Mouse (Mus musculus) yolk sac, embryonic 10.5 days (tissue): ENCODE data around the gene Arhgef3.
A peak's percentile ranks its signal among the peaks of the same experiment; 100 is the strongest.

Source experiments
- DNase-seq: peaks from one replicate; pipeline ENCODE4 v3.0.0-alpha.2; 2017; ENCODE audit warnings: low spot score

Gene Arhgef3

GRCm38 (mm10) chr14:27166751-27167150 is 52.1 kb downstream of the Arhgef3 start:
- no peak for DNase-seq

- no peak for DNase-seq
These were observed 52.5 kb downstream of the Arhgef3 start for GRCm38 (mm10) chr14:27167177-27167576.

- DNase-seq = no peak
These were observed 53.7 kb downstream of the Arhgef3 start for GRCm38 (mm10) chr14:27168387-27168786.

- DNase-seq = no peak
These were observed 54.6 kb downstream of the Arhgef3 start for GRCm38 (mm10) chr14:27169287-27169686.

GRCm38 (mm10) chr14:27170421-27170820 is 55.7 kb downstream of the Arhgef3 start:
- no peak for DNase-seq

GRCm38 (mm10) chr14:27171175-27171830 is 56.6 kb downstream of the Arhgef3 start:
- DNase-seq = no peak

- DNase-seq = no peak
These were observed 58.6 kb downstream of the Arhgef3 start for GRCm38 (mm10) chr14:27173178-27173803.

GRCm38 (mm10) chr14:27174188-27174786 is 59.6 kb downstream of the Arhgef3 start:
- no peak for DNase-seq

GRCm38 (mm10) chr14:27174831-27175301 is 60.2 kb downstream of the Arhgef3 start:
- no peak for DNase-seq

- DNase-seq = no peak
These were observed 60.6 kb downstream of the Arhgef3 start for GRCm38 (mm10) chr14:27175343-27175742.

- no peak for DNase-seq
These were observed 63.3 kb downstream of the Arhgef3 start for GRCm38 (mm10) chr14:27177800-27178559.

- no peak for DNase-seq
These were observed 63.8 kb downstream of the Arhgef3 start for GRCm38 (mm10) chr14:27178560-27178920.

- no peak for DNase-seq
These were observed 65.1 kb downstream of the Arhgef3 start for GRCm38 (mm10) chr14:27179771-27180170.

- peak; percentile 73 for DNase-seq
These were observed 67.4 kb downstream of the Arhgef3 start for GRCm38 (mm10) chr14:27182059-27182458.

- peak; percentile 25 for DNase-seq
These were observed 68.1 kb downstream of the Arhgef3 start for GRCm38 (mm10) chr14:27182646-27183438.

GRCm38 (mm10) chr14:27183501-27184230 is 69.0 kb downstream of the Arhgef3 start:
- DNase-seq = peak; percentile 64

GRCm38 (mm10) chr14:27185902-27186301 is 71.2 kb downstream of the Arhgef3 start:
- no peak for DNase-seq

GRCm38 (mm10) chr14:27186596-27186995 is 71.9 kb downstream of the Arhgef3 start:
- DNase-seq = no peak

GRCm38 (mm10) chr14:27187025-27187424 is 72.3 kb downstream of the Arhgef3 start:
- DNase-seq = peak; percentile 68

- DNase-seq = no peak
These were observed 73.2 kb downstream of the Arhgef3 start for GRCm38 (mm10) chr14:27187885-27188284.

- DNase-seq = no peak
These were observed 77.8 kb downstream of the Arhgef3 start for GRCm38 (mm10) chr14:27192450-27192849.
